Comparison of ENCODE assay signal across 13 mouse cellular contexts in genomic region chr4:140140485-140140884, GRCm38 (mm10).
DNase-seq lines count a peak whose midpoint lies in the region; ATAC-seq and TF ChIP-seq lines count a peak whose summit lies in the region.
"Had no signal": no experiment of that assay in that cellular context is flagged by ENCODE, and none has a peak within 500 bp of the region (broad histone marks: within the 10 kb centered on the region; RNA-seq: fewer than 3 reads in every experiment).

No protein-coding gene starts in this region.

- H3K9ac ChIP-seq in forebrain, embryonic 14.5 days (ENCODE audit: low read length) = no peak overlapping the region
- H3K9ac ChIP-seq in forebrain, embryonic 12.5 days = no peak overlapping the region
- no peak overlapping the region for H3K9ac ChIP-seq in neural tube, embryonic 11.5 days (ENCODE audit: low read length)
- H3K9ac ChIP-seq in neural tube, embryonic 15.5 days (replicated peaks) = no peak overlapping the region
- H3K9ac ChIP-seq: kidney, embryonic 15.5 days; limb, embryonic 12.5 days had no signal

- H3K4me3 ChIP-seq in forebrain, embryonic 14.5 days (ENCODE audit: low read depth, low read length) = no peak overlapping the region
- no peak overlapping the region for H3K4me3 ChIP-seq in forebrain, embryonic 12.5 days (replicated peaks)
- H3K4me3 ChIP-seq in neural tube, embryonic 11.5 days (ENCODE audit: low read depth, low read length) = no peak overlapping the region
- no peak overlapping the region for H3K4me3 ChIP-seq in neural tube, embryonic 15.5 days (replicated peaks)
- H3K4me3 ChIP-seq in cortical plate, adult 2 months (ENCODE audit: insufficient read depth, low read length) = no peak overlapping the region
- H3K4me3 ChIP-seq: embryonic facial prominence, embryonic 10.5 days; kidney, embryonic 15.5 days; limb, embryonic 12.5 days had no signal

- peak; percentile 44 for DNase-seq in forebrain, embryonic 14.5 days (ENCODE audit: low spot score)
- DNase-seq in layer of hippocampus, adult 11-12 months (ENCODE audit: low spot score) = peak; percentile 31
- DNase-seq in layer of hippocampus, adult 18-20 months (ENCODE audit: low spot score in 2 of 2) = no peak
- peak; percentile 38 for DNase-seq in neural tube, embryonic 11.5 days (ENCODE audit: low spot score)
- DNase-seq in heart, adult 18-20 months = no peak
- DNase-seq: gastrocnemius, postnatal 36 days; lung, adult 18-20 months had no signal

- no peak overlapping the region for H3K4me2 ChIP-seq in forebrain, embryonic 14.5 days (ENCODE audit: low read length)
- no peak overlapping the region for H3K4me2 ChIP-seq in forebrain, embryonic 12.5 days
- no peak overlapping the region for H3K4me2 ChIP-seq in neural tube, embryonic 11.5 days (ENCODE audit: low read depth)
- H3K4me2 ChIP-seq in neural tube, embryonic 15.5 days = no peak overlapping the region
- H3K4me2 ChIP-seq: kidney, embryonic 15.5 days; limb, embryonic 12.5 days had no signal

- H3K27ac ChIP-seq in forebrain, embryonic 14.5 days (ENCODE audit: low read depth, low read length) = no peak overlapping the region
- no peak overlapping the region for H3K27ac ChIP-seq in forebrain, embryonic 12.5 days
- H3K27ac ChIP-seq in neural tube, embryonic 11.5 days (ENCODE audit: low read depth, low read length) = no peak overlapping the region
- no peak overlapping the region for H3K27ac ChIP-seq in neural tube, embryonic 15.5 days (replicated peaks)
- H3K27ac ChIP-seq in cortical plate, adult 2 months (ENCODE audit: insufficient read depth, low read length) = no peak overlapping the region
- H3K27ac ChIP-seq: embryonic facial prominence, embryonic 10.5 days; kidney, embryonic 15.5 days; limb, embryonic 12.5 days had no signal

- H3K9me3 ChIP-seq in forebrain, embryonic 14.5 days (replicated peaks; ENCODE audit: control insufficient read depth, low read length) = no peaks in the 10 kb centered on the region
- no peaks in the 10 kb centered on the region; the same call in 1 of the 2 replicates for H3K9me3 ChIP-seq in forebrain, embryonic 12.5 days
- H3K9me3 ChIP-seq in neural tube, embryonic 11.5 days (ENCODE audit: control insufficient read depth, low read length) = no peaks in the 10 kb centered on the region
- no peaks in the 10 kb centered on the region for H3K9me3 ChIP-seq in neural tube, embryonic 15.5 days (replicated peaks)
- H3K9me3 ChIP-seq: kidney, embryonic 15.5 days had no signal

- no peak for ATAC-seq in forebrain, embryonic 14.5 days
- no peak for ATAC-seq in forebrain, embryonic 12.5 days (ENCODE audit: low FRiP score)
- ATAC-seq in neural tube, embryonic 11.5 days (ENCODE audit: insufficient read depth, low FRiP score, low TSS enrichment) = no peak
- ATAC-seq in neural tube, embryonic 15.5 days (ENCODE audit: low FRiP score) = no peak

- peak; percentile 21; the same call in 1 of the 2 replicates for TF ChIP-seq CTCF in cortical plate, adult 2 months (IDR thresholded peaks at IDR 0.05; ENCODE audit: extremely low read depth, insufficient read depth, low read length)

- 67% methylated on average over 9 of the region's 9 CpGs for WGBS in forebrain, embryonic 14.5 days
- 79% methylated on average over 9 of the region's 9 CpGs for WGBS in forebrain, embryonic 12.5 days
- 74% methylated on average over 9 of the region's 9 CpGs for whole genome bisulfite sequencing in neural tube, embryonic 11.5 days
- WGBS in neural tube, embryonic 15.5 days = 70% methylated on average over 9 of the region's 9 CpGs

- no peaks in the 10 kb centered on the region for H3K27me3 ChIP-seq in forebrain, embryonic 14.5 days (replicated peaks; ENCODE audit: control insufficient read depth, insufficient read depth, low read length)
- H3K27me3 ChIP-seq in forebrain, embryonic 12.5 days = peaks cover 3% of the 10 kb centered on the region; the same call in 1 of the 2 replicates
- H3K27me3 ChIP-seq in neural tube, embryonic 11.5 days (ENCODE audit: control insufficient read depth, insufficient read depth, low read length) = no peaks in the 10 kb centered on the region
- no peaks in the 10 kb centered on the region for H3K27me3 ChIP-seq in neural tube, embryonic 15.5 days (replicated peaks)

- no peaks in the 10 kb centered on the region for H3K4me1 ChIP-seq in forebrain, embryonic 14.5 days (ENCODE audit: control insufficient read depth, insufficient read depth, low read length)
- peaks cover 13% of the 10 kb centered on the region for H3K4me1 ChIP-seq in forebrain, embryonic 12.5 days
- H3K4me1 ChIP-seq in neural tube, embryonic 11.5 days (ENCODE audit: control insufficient read depth, insufficient read depth, low read length) = no peaks in the 10 kb centered on the region; the same call in 1 of the 2 replicates
- peaks cover 9% of the 10 kb centered on the region for H3K4me1 ChIP-seq in neural tube, embryonic 15.5 days
- peaks cover 2% of the 10 kb centered on the region; the same call in 1 of the 2 replicates for H3K4me1 ChIP-seq in cortical plate, adult 2 months (ENCODE audit: control insufficient read depth, insufficient read depth, low read length)

- TF ChIP-seq POLR2A in cortical plate, adult 2 months (IDR thresholded peaks at IDR 0.05; ENCODE audit: extremely low read depth, insufficient read depth, low read length) = no peak

- H3K36me3 ChIP-seq in forebrain, embryonic 14.5 days (ENCODE audit: control insufficient read depth, insufficient read depth, low read length) = no peaks in the 10 kb centered on the region
- H3K36me3 ChIP-seq in forebrain, embryonic 12.5 days (replicated peaks) = no peaks in the 10 kb centered on the region
- H3K36me3 ChIP-seq in neural tube, embryonic 11.5 days (ENCODE audit: control insufficient read depth, insufficient read depth, low read length) = no peaks in the 10 kb centered on the region
- H3K36me3 ChIP-seq in neural tube, embryonic 15.5 days = no peaks in the 10 kb centered on the region
- H3K36me3 ChIP-seq: embryonic facial prominence, embryonic 10.5 days; kidney, embryonic 15.5 days; limb, embryonic 12.5 days had no signal

Comparison
In these comparisons a context has a peak if more than half of its experiments do, and no peak if none do; other contexts are left out.
1. DNase-seq: peak in forebrain, embryonic 14.5 days (single experiment), layer of hippocampus, adult 11-12 months (single experiment) and neural tube, embryonic 11.5 days (single experiment); none in layer of hippocampus, adult 18-20 months (0 of 2) and heart, adult 18-20 months (0 of 2).